In genomic region chr5:28304551-28304950, GRCm38 (mm10) we compare ENCODE assay signal across 29 mouse cellular contexts. TPM values are rescaled to one million over a fixed set of nuclear protein-coding genes. Genes with fewer than 3 reads are reported as not detected.
DNase-seq lines count a peak whose midpoint lies in the region; ATAC-seq lines count a peak whose summit lies in the region.
"Had no signal": no experiment of that assay in that cellular context is flagged by ENCODE, and none has a peak within 500 bp of the region (broad histone marks: within the 10 kb centered on the region; RNA-seq: fewer than 3 reads in every experiment).

No protein-coding gene starts in this region.

- no peak overlapping the region for H3K4me2 ChIP-seq in midbrain, embryonic 11.5 days
- H3K4me2 ChIP-seq in midbrain, embryonic 13.5 days (replicated peaks) = no peak overlapping the region
- H3K4me2 ChIP-seq in kidney, embryonic 15.5 days = no peak overlapping the region
- H3K4me2 ChIP-seq: forebrain, embryonic 13.5 days; heart, embryonic 12.5 days; heart, embryonic 15.5 days; hindbrain, embryonic 13.5 days had no signal

- H3K4me1 ChIP-seq in midbrain, embryonic 11.5 days (ENCODE audit: control insufficient read depth, insufficient read depth, low read length) = no peaks in the 10 kb centered on the region
- H3K4me1 ChIP-seq in midbrain, embryonic 13.5 days (replicated peaks) = no peaks in the 10 kb centered on the region
- H3K4me1 ChIP-seq in kidney, embryonic 15.5 days = no peaks in the 10 kb centered on the region
- H3K4me1 ChIP-seq: forebrain, embryonic 10.5 days; forebrain, embryonic 13.5 days; heart, embryonic 12.5 days; heart, embryonic 15.5 days; hindbrain, embryonic 10.5 days; hindbrain, embryonic 13.5 days had no signal

- no peak overlapping the region for H3K4me3 ChIP-seq in midbrain, embryonic 11.5 days (ENCODE audit: low read depth, low read length)
- no peak overlapping the region for H3K4me3 ChIP-seq in midbrain, embryonic 13.5 days (replicated peaks)
- no peak overlapping the region for H3K4me3 ChIP-seq in kidney, embryonic 15.5 days (replicated peaks)
- H3K4me3 ChIP-seq: forebrain, embryonic 10.5 days; forebrain, embryonic 13.5 days; heart, embryonic 12.5 days; heart, embryonic 15.5 days; hindbrain, embryonic 10.5 days; hindbrain, embryonic 13.5 days had no signal

- no peak overlapping the region for H3K9ac ChIP-seq in midbrain, embryonic 11.5 days (ENCODE audit: low read length)
- H3K9ac ChIP-seq in midbrain, embryonic 13.5 days (replicated peaks) = no peak overlapping the region
- no peak overlapping the region for H3K9ac ChIP-seq in kidney, embryonic 15.5 days
- H3K9ac ChIP-seq: forebrain, embryonic 13.5 days; heart, embryonic 12.5 days; heart, embryonic 15.5 days; hindbrain, embryonic 13.5 days had no signal

- DNase-seq in heart, adult 11 months = peak; percentile 37
- no peak for DNase-seq in heart, adult 8-10 months (ENCODE audit: low spot score)
- DNase-seq in midbrain, embryonic 11.5 days (ENCODE audit: low spot score, missing footprints) = peak; percentile 37
- DNase-seq in ZHBTc4 (ENCODE audit: low read depth, low spot score) = peak; percentile 62
- DNase-seq in layer of hippocampus, adult 9-11 months = no peak
- DNase-seq: adrenal gland, postnatal 10 days; adrenal gland, postnatal 36 days; cerebellum, adult 18-20 months; cerebellum, adult 9-10 months; cerebellum, postnatal 14 days; gastrocnemius, postnatal 25 days; heart, postnatal 10 days; heart, postnatal 36 days had no signal

- no peaks in the 10 kb centered on the region for H3K9me3 ChIP-seq in midbrain, embryonic 11.5 days (ENCODE audit: control insufficient read depth, low read length)
- no peaks in the 10 kb centered on the region for H3K9me3 ChIP-seq in midbrain, embryonic 13.5 days
- H3K9me3 ChIP-seq in kidney, embryonic 15.5 days (replicated peaks) = no peaks in the 10 kb centered on the region
- H3K9me3 ChIP-seq: forebrain, embryonic 10.5 days; forebrain, embryonic 13.5 days; heart, embryonic 12.5 days; heart, embryonic 15.5 days; hindbrain, embryonic 10.5 days; hindbrain, embryonic 13.5 days had no signal

- ATAC-seq in midbrain, embryonic 11.5 days (ENCODE audit: low FRiP score) = no peak
- ATAC-seq in midbrain, embryonic 13.5 days = no peak
- no peak for ATAC-seq in kidney, embryonic 15.5 days (replicated peaks; ENCODE audit: low FRiP score)
- ATAC-seq: CD4-positive, CD25-positive, alpha-beta regulatory T cell, adult 4 months; forebrain, embryonic 13.5 days; forebrain, embryonic 16.5 days; hindbrain, embryonic 16.5 days; intestine, postnatal 0 days; Patski had no signal

- no peaks in the 10 kb centered on the region for H3K27me3 ChIP-seq in midbrain, embryonic 11.5 days (ENCODE audit: control insufficient read depth, insufficient read depth, low read length)
- no peaks in the 10 kb centered on the region for H3K27me3 ChIP-seq in midbrain, embryonic 13.5 days
- no peaks in the 10 kb centered on the region for H3K27me3 ChIP-seq in kidney, embryonic 15.5 days
- H3K27me3 ChIP-seq: forebrain, embryonic 13.5 days; heart, embryonic 12.5 days; heart, embryonic 15.5 days; hindbrain, embryonic 13.5 days had no signal

- H3K36me3 ChIP-seq in midbrain, embryonic 11.5 days (ENCODE audit: control insufficient read depth, insufficient read depth, low read length) = no peaks in the 10 kb centered on the region
- H3K36me3 ChIP-seq in midbrain, embryonic 13.5 days = no peaks in the 10 kb centered on the region
- H3K36me3 ChIP-seq in kidney, embryonic 15.5 days = no peaks in the 10 kb centered on the region
- H3K36me3 ChIP-seq: forebrain, embryonic 10.5 days; heart, embryonic 12.5 days; heart, embryonic 15.5 days; hindbrain, embryonic 10.5 days; hindbrain, embryonic 13.5 days had no signal

- no peak overlapping the region for H3K27ac ChIP-seq in midbrain, embryonic 11.5 days (ENCODE audit: low read depth, low read length)
- no peak overlapping the region for H3K27ac ChIP-seq in midbrain, embryonic 13.5 days
- no peak overlapping the region for H3K27ac ChIP-seq in kidney, embryonic 15.5 days
- H3K27ac ChIP-seq: forebrain, embryonic 10.5 days; forebrain, embryonic 13.5 days; heart, embryonic 15.5 days; hindbrain, embryonic 10.5 days; hindbrain, embryonic 13.5 days had no signal

RNA-seq across cellular contexts. Expression of gene Rbm33, which starts 12.4 kb away (rescaled TPM):
- total RNA-seq in heart, adult 8-10 months (2022) = 10 to 100 TPM; 36.9 to 40.6 (median 37.5) TPM
- polyA plus RNA-seq in midbrain, embryonic 11.5 days (2014; fragmentation: Nextera tagmentation; extraction: Ambion mirVana) = 21.3 and 22.8 TPM in 2 replicates
- polyA plus RNA-seq in midbrain, embryonic 13.5 days (2015; fragmentation: Nextera tagmentation; extraction: Ambion mirVana) = 21.0 and 24.3 TPM in 2 replicates
- 10.8 and 11.4 TPM in 2 replicates for polyA plus RNA-seq in kidney, embryonic 15.5 days (2015; fragmentation: Nextera tagmentation; extraction: Ambion mirVana)

RNA-seq across cellular contexts. Expression of gene Cnpy1, which starts 58.9 kb away (rescaled TPM):
- not detected for total RNA-seq in heart, adult 8-10 months (2022)
- polyA plus RNA-seq in midbrain, embryonic 11.5 days (2014; fragmentation: Nextera tagmentation; extraction: Ambion mirVana) = 130 and 131 TPM in 2 replicates
- polyA plus RNA-seq in midbrain, embryonic 13.5 days (2015; fragmentation: Nextera tagmentation; extraction: Ambion mirVana) = 85.5 and 90.2 TPM in 2 replicates
- 0.16 and 0.17 TPM in 2 replicates for polyA plus RNA-seq in kidney, embryonic 15.5 days (2015; fragmentation: Nextera tagmentation; extraction: Ambion mirVana)
- total RNA-seq: adrenal gland, adult 18-20 months; adrenal gland, postnatal 36 days; gastrocnemius, adult 8-10 months; gastrocnemius, postnatal 25 days; heart, postnatal 10 days; heart, postnatal 36 days had no signal
- polyA plus RNA-seq: C2C12; CD4-positive, CD25-positive, alpha-beta regulatory T cell, adult 4 months; heart, embryonic 15.5 days; Patski had no signal

Comparison
In these comparisons a context has a peak if more than half of its experiments do, and no peak if none do; other contexts are left out.
1. DNase-seq: peak in heart, adult 11 months (single experiment), midbrain, embryonic 11.5 days (single experiment) and ZHBTc4 (single experiment); none in heart, adult 8-10 months (single experiment) and layer of hippocampus, adult 9-11 months (single experiment).
2. RNA of gene Cnpy1, which starts 58.9 kb away (polyA plus RNA-seq): 130 to 131 TPM in midbrain, embryonic 11.5 days and 85.5 to 90.2 TPM in midbrain, embryonic 13.5 days; 0.16 to 0.17 TPM in kidney, embryonic 15.5 days; every median in the first group is over 10 times any median in the second.